Mouse (Mus musculus) ovary, postnatal 36 days (tissue): Measurements from ENCODE around the gene Cabp4.

Experiments
- DNase-seq: peaks from one replicate; pipeline ENCODE4 v3.0.0; 2022; ENCODE audit warnings: low spot score, mixed read lengths

Cabp4 gene

GRCm38 (mm10) chr19:4143759-4144268, at the start of gene Cabp4:
Cabp4 (minus strand) TSS chr19:4144033.
- DNase-seq = no peak

DNA sequence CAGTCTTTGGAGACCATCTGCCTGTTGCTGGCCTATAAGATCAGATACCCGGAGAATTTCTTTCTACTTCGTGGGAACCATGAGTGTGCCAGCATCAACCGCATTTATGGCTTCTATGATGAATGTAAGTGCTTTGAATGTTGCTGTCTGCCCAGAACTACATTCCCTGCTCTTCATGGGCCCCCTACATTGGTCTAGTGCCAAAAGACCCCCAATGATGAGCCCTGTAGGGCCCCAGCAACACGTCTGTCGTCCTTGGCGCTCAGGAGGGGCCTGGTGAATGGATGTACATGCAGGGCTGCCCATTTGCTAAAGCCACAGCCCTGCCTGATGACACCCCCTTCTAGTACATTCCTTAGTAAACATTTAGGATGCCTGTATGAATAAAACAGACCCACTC, 49.3 kb upstream of the Cabp4 start:
- no peak for DNase-seq

- DNase-seq = no peak
Measured at GRCm38 (mm10) chr19:4192251-4192985, 48.6 kb upstream of the Cabp4 start.

- peak; percentile 98 for DNase-seq
Measured at GRCm38 (mm10) chr19:4191528-4192250, 47.9 kb upstream of the Cabp4 start, which contains the start of gene Ppp1ca. Ppp1ca (plus strand) TSS chr19:4192065.

- no peak for DNase-seq
Measured at GRCm38 (mm10) chr19:4190831-4191334, 47.0 kb upstream of the Cabp4 start, which contains the start of gene Tbc1d10c. Tbc1d10c (minus strand) TSS chr19:4191284.

GRCm38 (mm10) chr19:4189051-4189620, 45.3 kb upstream of the Cabp4 start:
- no peak for DNase-seq

GRCm38 (mm10) chr19:4187303-4187702, 43.5 kb upstream of the Cabp4 start:
- DNase-seq = no peak

- no peak for DNase-seq
Measured at GRCm38 (mm10) chr19:4184976-4185975, 41.4 kb upstream of the Cabp4 start.

DNA sequence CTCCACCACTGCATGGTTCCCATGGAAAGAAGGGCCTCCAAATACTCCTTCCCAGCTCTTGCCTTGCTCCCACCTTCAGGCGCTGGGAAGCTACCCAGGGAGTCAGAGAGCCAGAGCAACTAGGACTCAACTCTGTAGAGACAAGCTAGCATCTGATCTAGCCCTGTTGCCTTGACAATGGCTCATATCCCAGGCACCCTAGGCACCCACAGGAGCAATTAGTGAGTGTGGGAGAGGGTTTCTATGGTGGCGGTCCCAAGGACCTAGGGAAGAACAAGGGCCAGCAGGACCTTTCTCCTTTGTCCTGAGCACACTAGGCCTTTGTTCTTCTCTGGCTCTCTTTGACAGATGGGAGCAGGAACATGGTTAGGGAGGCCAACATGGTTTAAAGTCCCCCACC, 39.9 kb upstream of the Cabp4 start:
- DNase-seq = no peak

DNA sequence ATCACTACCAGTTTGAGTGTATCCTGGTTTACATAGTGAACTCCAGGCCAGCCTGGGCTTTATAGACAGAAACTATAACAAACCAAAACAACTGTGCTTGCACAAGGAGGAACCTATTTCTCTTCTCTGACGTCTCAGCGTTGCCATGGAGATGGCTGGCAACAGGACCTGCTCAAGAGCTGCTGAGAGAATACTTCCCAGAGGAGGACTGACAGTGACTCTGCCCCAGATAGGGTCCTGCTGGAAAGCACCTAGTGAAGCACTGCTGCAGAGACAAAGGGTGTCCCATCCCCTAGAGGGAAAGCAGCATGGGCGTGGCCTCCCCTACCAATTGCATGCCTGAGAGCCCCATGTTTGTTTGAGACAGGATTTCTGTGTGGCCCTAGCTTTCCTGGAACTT, 38.1 kb upstream of the Cabp4 start:
- DNase-seq = no peak

DNA sequence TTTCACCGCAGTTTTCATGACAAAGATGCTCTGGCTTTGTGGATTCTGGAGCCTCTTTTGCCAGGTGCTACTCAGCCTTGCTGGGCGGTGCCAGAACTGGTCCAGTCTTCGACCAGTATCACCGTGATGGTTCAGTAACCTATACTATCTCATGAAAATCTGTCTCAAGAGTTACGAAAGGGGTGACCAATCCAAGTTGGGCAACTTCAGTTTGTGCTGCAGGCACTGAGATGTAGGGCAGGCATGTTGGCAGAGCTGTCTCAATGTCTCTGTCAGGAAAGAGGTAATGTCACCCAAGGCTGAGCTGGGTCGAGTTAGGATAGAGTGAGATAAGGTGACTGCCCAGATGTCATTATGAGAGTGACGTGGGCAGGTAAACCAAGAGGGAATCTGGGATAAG, 36.6 kb upstream of the Cabp4 start:
- DNase-seq = no peak

DNA sequence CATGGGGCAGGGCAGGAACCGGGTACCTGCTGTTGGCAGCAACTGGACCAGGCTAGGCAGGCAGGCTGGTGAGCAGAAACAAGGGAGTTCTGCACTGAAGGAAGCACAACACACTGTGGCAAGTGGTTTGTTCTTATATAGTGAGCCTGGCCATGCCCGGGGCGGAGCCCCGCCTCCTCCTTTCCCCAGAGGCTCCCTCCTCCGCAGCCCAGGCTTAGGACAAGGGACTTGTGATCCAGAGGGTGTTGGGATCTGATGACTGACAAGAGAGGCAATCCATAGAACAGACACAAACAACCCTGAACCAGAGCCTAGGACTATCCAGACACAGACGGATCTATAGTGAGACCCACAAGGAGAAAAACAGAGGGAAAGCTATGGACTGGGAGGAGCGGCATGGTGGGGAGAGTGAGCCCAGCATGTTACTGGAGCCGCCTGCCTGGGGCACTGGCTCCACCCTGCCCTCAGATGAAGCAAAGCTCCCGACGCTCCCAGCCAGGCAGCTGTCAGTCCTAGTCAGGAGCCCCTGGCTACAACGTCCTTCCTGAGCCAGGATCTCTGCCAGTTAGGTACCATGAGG, 31.6 kb upstream of the Cabp4 start, which contains the start of gene Carns1:
TSS of gene Carns1 (minus strand) at position 112 of the 580 bp plus-strand sequence.
- peak; percentile 51 for DNase-seq

DNA sequence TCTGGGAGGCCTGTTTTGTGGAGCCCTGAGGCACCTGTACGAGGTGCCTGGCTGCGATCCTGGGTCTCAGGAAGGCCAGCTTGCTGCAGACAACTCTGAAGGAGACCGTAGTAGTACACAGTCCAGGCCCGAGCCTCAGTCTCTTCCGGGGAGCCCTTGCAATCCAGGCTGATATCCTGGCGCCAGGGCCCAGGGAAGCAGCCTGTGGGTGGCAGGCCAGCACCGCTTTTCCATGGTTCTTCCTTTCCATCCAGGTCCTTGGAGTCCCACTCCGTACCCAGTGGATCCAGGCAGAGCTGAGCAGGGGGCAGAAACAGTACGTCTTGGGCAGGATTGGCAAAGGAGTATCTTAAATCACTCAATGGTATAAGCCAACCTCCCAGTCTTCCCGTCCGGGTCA, 29.1 kb upstream of the Cabp4 start:
- peak; percentile 18 for DNase-seq

GRCm38 (mm10) chr19:4171393-4172290, 27.8 kb upstream of the Cabp4 start:
- DNase-seq = peak; percentile 7

- DNase-seq = no peak
Measured at GRCm38 (mm10) chr19:4170723-4171392, 27.0 kb upstream of the Cabp4 start.

GRCm38 (mm10) chr19:4169810-4170209, 26.0 kb upstream of the Cabp4 start:
- DNase-seq = no peak

- DNase-seq = peak; percentile 99
Measured at GRCm38 (mm10) chr19:4169378-4169784, 25.5 kb upstream of the Cabp4 start.

GRCm38 (mm10) chr19:4166678-4167476, 23.0 kb upstream of the Cabp4 start:
- DNase-seq = no peak
